Mouse (Mus musculus) hindlimb bud, embryonic 11.5 days (tissue): Measurements from ENCODE around the gene Olfr516.
"Not testable (repeated sequence)": the region's sequence is repeated elsewhere in the genome, so short reads cannot be mapped to it uniquely, and the experiment has no call there.

Source experiments
- DNase-seq: peaks from one replicate; pipeline ENCODE4 v3.0.0-alpha.2; 2012; ENCODE audit warnings: low read depth, low spot score; ENCODE audit errors: extremely low spot score

Gene Olfr516

GRCm38 (mm10) chr7:108850429-108850828, at the start of gene Olfr516:
TSS of gene Olfr516 (minus strand) at chr7:108850529.
- DNase-seq = no peak

GRCm38 (mm10) chr7:108894320-108894719, 44.0 kb upstream of the Olfr516 start, which contains the start of gene Olfr519:
TSS of gene Olfr519 (minus strand) at chr7:108894420.
- no peak for DNase-seq

- no peak for DNase-seq
These were observed 34.6 kb upstream of the Olfr516 start, which contains the start of gene Olfr518 for GRCm38 (mm10) chr7:108884906-108885305. TSS of gene Olfr518 (minus strand) at chr7:108885006.

GRCm38 (mm10) chr7:108872279-108872678, 21.9 kb upstream of the Olfr516 start, which contains the start of gene Olfr517:
TSS of gene Olfr517 (minus strand) at chr7:108872379.
- DNase-seq = no peak

GRCm38 (mm10) chr7:108825897-108826296, 24.4 kb downstream of the Olfr516 start, which contains the start of gene Olfr514:
TSS of gene Olfr514 (minus strand) at chr7:108825997.
- DNase-seq = no peak

GRCm38 (mm10) chr7:108814593-108815215, 35.6 kb downstream of the Olfr516 start:
- not testable (repeated sequence) for DNase-seq

- DNase-seq = peak; percentile 98
These were observed 53.0 kb downstream of the Olfr516 start for GRCm38 (mm10) chr7:108797205-108797933.
